Mouse (Mus musculus) layer of hippocampus, adult 9-10 months (tissue): ENCODE measurements around the gene Cel.
A peak's percentile ranks its signal among the peaks of the same experiment; 100 is the strongest.

Experiments
- DNase-seq: peaks from one replicate; pipeline ENCODE4 v3.0.0; 2022; ENCODE audit warnings: low spot score

Cel gene

GRCm38 (mm10) chr2:28537634-28537920, 25.6 kb downstream of the Cel start:
- no peak for DNase-seq

- no peak for DNase-seq
Measured at GRCm38 (mm10) chr2:28536766-28537633, 26.2 kb downstream of the Cel start.

DNA sequence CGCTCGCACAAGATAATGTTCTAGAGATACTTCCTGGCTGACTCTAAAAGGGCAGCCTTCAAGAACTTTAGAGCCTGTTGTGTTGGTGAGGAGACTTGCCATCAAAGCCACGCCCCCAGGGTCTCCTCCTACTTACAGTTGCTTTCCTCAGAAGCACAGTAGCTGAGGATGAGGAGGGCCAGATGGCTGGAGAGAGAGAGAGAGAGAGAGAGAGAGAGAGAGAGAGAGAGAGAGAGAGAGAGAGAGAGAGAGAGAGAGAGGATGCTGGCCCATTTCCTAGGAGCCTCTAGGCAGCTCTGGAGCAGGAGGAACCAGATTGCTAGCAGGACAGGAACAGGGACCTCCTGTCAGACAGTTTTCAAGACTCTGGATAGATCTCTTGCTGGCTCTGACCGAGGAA, 27.0 kb downstream of the Cel start:
- DNase-seq = no peak

- no peak for DNase-seq
Measured at GRCm38 (mm10) chr2:28535650-28536049, 27.6 kb downstream of the Cel start.

DNA sequence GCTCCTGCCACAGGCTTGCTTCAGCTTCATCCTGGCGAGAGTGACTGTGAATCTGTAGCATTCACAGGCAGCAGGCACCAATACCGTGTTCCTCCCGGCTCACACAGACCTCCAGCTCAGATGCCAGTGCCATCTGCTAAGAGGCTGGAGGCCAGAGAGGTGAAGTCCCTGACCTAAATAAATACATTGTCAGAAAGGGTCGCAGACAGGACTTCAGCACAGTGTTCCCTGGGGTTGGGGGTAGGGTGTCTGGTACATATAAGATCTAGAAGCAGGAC, 28.0 kb downstream of the Cel start:
- no peak for DNase-seq

GRCm38 (mm10) chr2:28534436-28535262, 28.6 kb downstream of the Cel start:
- no peak for DNase-seq

- no peak for DNase-seq
Measured at GRCm38 (mm10) chr2:28533901-28534435, 29.2 kb downstream of the Cel start.

DNA sequence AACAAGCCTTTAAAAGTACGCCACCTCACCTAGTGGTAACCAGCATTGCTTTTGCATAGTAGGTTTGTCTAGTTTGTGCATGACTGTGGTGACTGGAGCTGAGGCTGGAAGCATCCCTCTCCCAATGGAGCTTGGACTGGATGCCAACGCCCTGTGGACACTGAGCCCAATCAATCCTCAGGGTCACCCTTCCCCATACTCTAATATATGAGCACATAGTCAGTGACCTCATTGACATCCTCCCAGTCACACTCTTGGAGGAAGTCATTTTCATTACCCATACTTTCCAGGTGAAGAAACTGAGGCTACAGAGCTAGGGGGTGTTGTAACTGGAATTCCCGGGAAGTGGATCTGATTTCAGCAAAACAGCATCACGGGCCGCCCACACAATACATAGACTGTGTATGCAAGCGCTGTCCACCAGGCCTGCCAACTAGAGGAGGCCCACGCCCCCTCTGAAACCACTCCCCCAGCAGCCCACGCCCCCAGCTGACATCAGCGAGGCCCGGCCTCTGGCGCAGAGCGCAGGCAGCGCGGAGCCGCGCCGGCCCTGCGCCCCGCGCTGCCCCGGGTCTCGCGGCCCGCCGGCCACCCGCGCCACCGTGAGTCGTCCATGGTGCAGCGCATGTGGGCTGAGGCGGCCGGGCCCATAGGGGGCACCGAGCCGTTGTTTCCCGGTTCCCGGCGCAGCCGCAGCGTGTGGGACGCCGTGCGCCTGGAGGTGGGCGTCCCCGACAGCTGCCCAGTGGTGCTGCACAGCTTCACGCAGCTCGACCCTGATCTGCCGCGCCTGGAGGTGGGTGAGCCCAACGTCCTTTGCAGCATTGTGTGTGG, 30.0 kb downstream of the Cel start:
- peak; percentile 80 for DNase-seq

GRCm38 (mm10) chr2:28530311-28530710, 32.9 kb downstream of the Cel start:
- DNase-seq = no peak

DNA sequence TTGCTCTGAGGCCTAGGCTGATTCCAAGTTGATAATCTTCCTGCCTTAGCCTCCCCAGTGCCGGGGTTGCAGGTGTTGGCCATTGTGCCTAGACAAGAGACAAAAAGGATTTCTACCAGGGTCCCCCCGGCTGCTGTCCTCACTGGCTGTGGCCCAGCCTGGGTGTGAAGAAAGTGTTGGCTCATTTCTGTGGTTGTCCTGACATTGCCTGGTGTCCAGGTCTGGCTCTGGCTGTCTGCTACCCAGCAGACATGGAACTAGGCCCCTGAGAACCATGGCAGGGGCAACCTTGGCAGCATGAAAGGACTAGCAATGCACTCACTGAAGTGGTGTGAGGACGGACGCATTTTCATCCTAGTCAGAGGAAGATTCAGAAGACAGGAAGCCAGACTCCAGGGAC, 33.3 kb downstream of the Cel start:
- DNase-seq = no peak

GRCm38 (mm10) chr2:28528354-28528730, 34.9 kb downstream of the Cel start:
- no peak for DNase-seq

- no peak for DNase-seq
Measured at GRCm38 (mm10) chr2:28527436-28528353, 35.5 kb downstream of the Cel start.

GRCm38 (mm10) chr2:28525943-28526876, 37.0 kb downstream of the Cel start:
- DNase-seq = no peak

DNA sequence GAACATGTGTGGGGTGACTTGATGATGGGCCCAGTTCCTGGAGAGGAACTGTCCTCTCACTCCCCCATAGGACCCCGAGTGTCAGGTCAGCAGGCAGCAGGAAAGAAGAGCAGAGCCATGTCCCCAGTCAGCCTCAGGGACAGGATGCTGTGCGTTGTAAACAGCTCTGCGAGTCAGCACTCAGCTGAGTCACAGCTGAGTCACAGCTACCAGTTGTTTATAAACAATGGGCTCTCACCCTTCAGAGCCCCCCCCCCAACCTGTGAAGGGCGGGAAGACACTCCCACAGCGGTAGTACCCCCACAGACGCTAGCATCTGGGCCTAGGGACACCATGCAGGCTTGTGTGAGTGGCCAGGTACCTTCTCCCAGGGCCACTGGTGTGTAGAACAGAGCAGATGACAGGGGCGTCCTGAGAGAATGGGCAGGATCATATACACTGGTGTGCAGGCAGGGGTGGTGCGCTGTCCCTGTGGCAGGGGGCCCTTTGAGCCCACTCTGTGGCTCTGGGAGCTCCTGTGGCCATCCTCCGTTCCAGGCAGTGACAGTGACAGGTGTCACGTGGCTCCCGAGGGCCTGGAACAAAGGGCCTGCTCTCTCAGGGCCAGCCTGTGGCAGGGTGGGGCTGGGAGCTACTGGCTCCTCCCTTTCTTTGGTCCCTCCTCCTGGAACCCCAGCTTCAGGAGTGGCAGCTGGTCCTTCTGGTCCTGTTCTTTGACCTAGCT, 37.8 kb downstream of the Cel start:
- DNase-seq = no peak

DNA sequence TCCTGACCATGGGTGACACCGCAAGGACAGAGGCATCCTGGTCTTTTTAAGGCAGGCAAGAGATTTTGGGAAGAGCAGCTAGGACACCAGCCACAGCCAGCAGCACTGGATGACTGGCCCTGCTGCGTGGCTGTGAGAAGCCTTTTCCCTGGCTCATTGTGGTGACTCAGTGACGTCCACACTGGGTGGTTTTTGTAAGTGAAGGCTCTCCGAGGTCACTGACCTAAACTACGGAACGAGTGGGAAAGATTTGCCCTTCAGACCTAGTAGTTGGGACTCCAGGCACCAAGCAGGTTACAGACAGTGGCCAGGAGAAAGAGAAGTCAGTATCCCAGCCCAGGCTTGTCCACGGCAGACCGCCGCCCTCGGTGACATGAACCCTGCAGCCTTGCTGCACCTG, 38.8 kb downstream of the Cel start:
- no peak for DNase-seq

- no peak for DNase-seq
Measured at GRCm38 (mm10) chr2:28523643-28524117, 39.5 kb downstream of the Cel start.

DNA sequence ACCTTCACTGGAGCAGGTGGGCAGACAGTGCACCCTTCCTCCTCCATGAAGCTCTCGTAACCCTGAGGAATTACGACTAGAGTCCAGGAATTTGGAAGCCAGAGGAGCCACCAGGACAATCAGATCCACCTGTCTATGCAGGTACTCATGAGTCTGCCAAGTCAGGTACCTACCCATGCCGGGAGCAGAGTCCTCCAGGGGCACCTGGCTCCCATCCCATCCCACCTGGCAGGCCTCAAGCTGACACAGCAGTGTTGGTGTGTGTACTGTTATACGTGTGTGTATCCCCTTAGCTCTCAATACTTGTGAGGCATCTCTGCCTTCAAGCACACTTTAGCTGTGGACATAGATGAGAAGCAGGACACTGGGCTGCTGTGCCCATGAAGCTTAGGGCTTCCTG, 41.0 kb downstream of the Cel start:
- DNase-seq = no peak

DNA sequence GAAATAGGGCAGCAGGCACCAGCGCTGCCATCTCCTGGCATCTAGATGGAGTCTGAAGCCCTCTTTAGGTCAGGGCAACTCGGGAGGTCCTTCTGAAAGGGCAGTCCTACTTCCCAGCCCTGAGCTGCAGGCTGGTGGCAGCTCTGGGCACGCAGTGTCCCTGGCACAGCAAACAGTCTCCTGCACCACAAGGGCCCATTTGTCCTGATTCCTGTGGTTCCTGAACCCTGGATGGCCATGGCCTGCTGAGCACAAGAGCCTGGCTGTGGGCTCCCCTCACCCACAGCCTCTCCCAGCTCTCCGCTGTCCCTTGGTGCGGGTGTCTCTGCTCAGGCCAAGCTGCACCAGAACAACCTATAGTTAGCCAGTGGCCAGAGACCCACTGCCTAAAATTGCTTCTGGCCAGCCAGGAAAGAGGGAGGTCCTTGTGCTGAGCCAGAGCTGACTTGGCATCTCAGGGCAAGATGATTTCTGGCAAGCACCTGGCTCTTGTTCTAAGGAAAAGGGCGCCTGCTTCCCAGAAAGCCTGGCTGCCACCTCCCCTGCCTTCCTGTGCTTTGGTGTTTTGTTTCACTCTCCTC, 41.5 kb downstream of the Cel start:
- DNase-seq = no peak

- DNase-seq = no peak
Measured at GRCm38 (mm10) chr2:28520581-28520980, 42.6 kb downstream of the Cel start.
